Mouse (Mus musculus): ENCODE measurements at regions not wholly inside any gene's neighbourhood (a gene's known extent, or its start where the extent isn't known, plus 50 kb on each side); places are given as distances from the start of the nearest gene placed in this dataset.

GRCm38 (mm10) chr8:126846188-126846565 is 99.5 kb downstream of the Tomm20 start:
- TF ChIP-seq KAT2A (IDR thresholded peaks at IDR 0.05; ENCODE audit: insufficient replicate concordance, low read length) (no peak), TCF12 (IDR thresholded peaks at IDR 0.05; ENCODE audit: low read depth, low read length) (peak; percentile 94), SIN3A (IDR thresholded peaks at IDR 0.05; ENCODE audit: low read length) (no peak), ZMIZ1 (IDR thresholded peaks at IDR 0.05; ENCODE audit: low read depth, low read length) (no peak), ETS1 (conservative IDR thresholded peaks at IDR 0.05; ENCODE audit: low read depth, low read length) (peak; percentile 74), IRF4 (IDR thresholded peaks at IDR 0.05; ENCODE audit: low read depth, low read length) (peak; percentile 84), USF1 (IDR thresholded peaks at IDR 0.05; ENCODE audit: low read depth, low read length) (no peak), MYC (IDR thresholded peaks at IDR 0.05; ENCODE audit: low read depth, low read length) (0 out of 2 replicates have a peak, but pooled peaks have one; percentile 58), BHLHE40 (IDR thresholded peaks at IDR 0.05; ENCODE audit: low read depth, low read length) (0 out of 2 replicates have a peak, but pooled peaks have one; percentile 12), JUND (conservative IDR thresholded peaks at IDR 0.05; ENCODE audit: low read depth, low read length) (no peak), MEF2A (IDR thresholded peaks at IDR 0.05; ENCODE audit: borderline replicate concordance, low read depth, low read length) (0 out of 2 replicates have a peak, but pooled peaks have one; percentile 25), EP300 (IDR thresholded peaks at IDR 0.05; ENCODE audit: low read length) (peak; percentile 87), HCFC1 (IDR thresholded peaks at IDR 0.05; ENCODE audit: low read depth, low read length) (no peak)
- H3K27ac ChIP-seq (ENCODE audit: insufficient read depth, low read depth), result peak overlapping the region; percentile 97
- DNase-seq (ENCODE audit: extremely low read depth), result peak; percentile 74
- no peaks in the 10 kb centered on the region for H3K9me3 ChIP-seq (replicated peaks; ENCODE audit: low read length)
- peaks cover 65 to 91% of the 10 kb centered on the region in 2 experiments for H3K4me1 ChIP-seq (ENCODE audit: control insufficient read depth in 1 of 2, insufficient read depth in 2 of 2)
- H3K4me2 ChIP-seq (ENCODE audit: insufficient read depth, low read depth, poor library complexity, severe bottlenecking), result no peak overlapping the region
- no peak overlapping the region; the same call in 1 of the 2 replicates for H3K9ac ChIP-seq (ENCODE audit: insufficient read depth, low read depth)
- no peaks in the 10 kb centered on the region for H3K27me3 ChIP-seq (replicated peaks)
- H3K36me3 ChIP-seq (replicated peaks in 1 of 2; ENCODE audit: control insufficient read depth in 1 of 2, insufficient read depth in 1 of 2, low read length in 1 of 2), result peaks cover 0 to 16% of the 10 kb centered on the region in 2 experiments
- dilution Hi-C loops (cut with MboI; ENCODE audit: extremely low pct_ligation_motif_present, extremely low pct_unique_long_range_greater_than_20kb, low sequenced_read_pairs) (no loop called here), in situ Hi-C loops (cut with MboI; ENCODE audit: low pct_ligation_motif_present, low pct_unique_long_range_greater_than_20kb, low sequenced_read_pairs) (loop anchor here (5.0 kb wide), 3 partner anchors 36 to 349 kb away; no protein-coding TSS in a partner anchor)
- peak overlapping the region in 2 of 3 experiments; percentile 8 to 18 for H3K4me3 ChIP-seq (replicated peaks in 1 of 3; ENCODE audit: low read depth in 2 of 3, low read length in 2 of 3, poor library complexity in 1 of 3)
- no peaks in the 10 kb centered on the region for H3K79me2 ChIP-seq (replicated peaks; ENCODE audit: control insufficient read depth, extremely low read depth, insufficient read depth, poor library complexity, severe bottlenecking)

- DNase-seq (ENCODE audit: extremely low read depth), result peak; percentile 78
- Histone ChIP-seq H3K36me3 (replicated peaks in 1 of 2; ENCODE audit: control insufficient read depth in 1 of 2, insufficient read depth in 1 of 2, low read length in 1 of 2) (peaks cover 0 to 17% of the 10 kb centered on the region in 2 experiments), H3K27ac (ENCODE audit: insufficient read depth, low read depth) (peak overlapping the region; percentile 97), H3K4me1 (ENCODE audit: control insufficient read depth in 1 of 2, insufficient read depth in 2 of 2) (peaks cover 65 to 91% of the 10 kb centered on the region in 2 experiments), H3K9me3 (replicated peaks; ENCODE audit: low read length) (no peaks in the 10 kb centered on the region), H3K27me3 (replicated peaks) (no peaks in the 10 kb centered on the region), H3K9ac (ENCODE audit: insufficient read depth, low read depth) (no peak overlapping the region; the same call in 1 of the 2 replicates), H3K4me3 (replicated peaks in 1 of 3; ENCODE audit: low read depth in 2 of 3, low read length in 2 of 3, poor library complexity in 1 of 3) (peak overlapping the region in 2 of 3 experiments; percentile 8 to 15), H3K4me2 (ENCODE audit: insufficient read depth, low read depth, poor library complexity, severe bottlenecking) (no peak overlapping the region), H3K79me2 (replicated peaks; ENCODE audit: control insufficient read depth, extremely low read depth, insufficient read depth, poor library complexity, severe bottlenecking) (no peaks in the 10 kb centered on the region)
- dilution Hi-C loops (cut with MboI; ENCODE audit: extremely low pct_ligation_motif_present, extremely low pct_unique_long_range_greater_than_20kb, low sequenced_read_pairs) (no loop called here), in situ Hi-C loops (cut with MboI; ENCODE audit: low pct_ligation_motif_present, low pct_unique_long_range_greater_than_20kb, low sequenced_read_pairs) (loop anchor here (5.0 kb wide), 3 partner anchors 37 to 348 kb away; no protein-coding TSS in a partner anchor)
- TF ChIP-seq GABPA (IDR thresholded peaks at IDR 0.05; ENCODE audit: insufficient replicate concordance, low read depth, low read length) (no peak), JUND (conservative IDR thresholded peaks at IDR 0.05; ENCODE audit: low read depth, low read length) (peak; percentile 38; the same call in 1 of the 2 replicates), ELF1 (IDR thresholded peaks at IDR 0.05; ENCODE audit: low read depth, low read length) (no peak; the same call in 1 of the 2 replicates), RAD21 (IDR thresholded peaks at IDR 0.05; ENCODE audit: low read depth, low read length) (no peak; the same call in 1 of the 2 replicates), MYC (IDR thresholded peaks at IDR 0.05; ENCODE audit: low read depth, low read length) (peak; percentile 47; the same call in 1 of the 2 replicates), PAX5 (IDR thresholded peaks at IDR 0.05; ENCODE audit: low read length) (no peak), MAZ (IDR thresholded peaks at IDR 0.05; ENCODE audit: low read depth, low read length) (0 out of 2 replicates have a peak, but pooled peaks have one; percentile 14), TBP (conservative IDR thresholded peaks at IDR 0.05; ENCODE audit: low read depth, low read length) (no peak), JUN (IDR thresholded peaks at IDR 0.05; ENCODE audit: insufficient read depth, low read depth, low read length) (peak; percentile 4; the same call in 1 of the 2 replicates), POLR2A (IDR thresholded peaks at IDR 0.05; ENCODE audit: low read depth, low read length) (no peak), ETS1 (conservative IDR thresholded peaks at IDR 0.05; ENCODE audit: low read depth, low read length) (peak; percentile 93), IRF4 (IDR thresholded peaks at IDR 0.05; ENCODE audit: low read depth, low read length) (peak; percentile 65), CTCF (conservative IDR thresholded peaks at IDR 0.05 in 1 of 2, IDR thresholded peaks at IDR 0.05 in 1 of 2; ENCODE audit: low read depth in 2 of 2, low read length in 2 of 2) (no peak), CHD1 (IDR thresholded peaks at IDR 0.05; ENCODE audit: low read depth, low read length) (peak; percentile 45; the same call in 1 of the 2 replicates), TCF12 (IDR thresholded peaks at IDR 0.05; ENCODE audit: low read depth, low read length) (peak; percentile 53; the same call in 1 of the 2 replicates), USF2 (conservative IDR thresholded peaks at IDR 0.05; ENCODE audit: low read depth, low read length) (no peak), EP300 (IDR thresholded peaks at IDR 0.05; ENCODE audit: low read length) (no peak; the same call in 1 of the 2 replicates), UBTF (IDR thresholded peaks at IDR 0.05; ENCODE audit: low read depth, low read length) (0 out of 2 replicates have a peak, but pooled peaks have one; percentile 35), MXI1 (IDR thresholded peaks at IDR 0.05; ENCODE audit: low read depth, low read length) (peak; percentile 58; the same call in 1 of the 2 replicates), POLR2AphosphoS2 (IDR thresholded peaks at IDR 0.05; ENCODE audit: low read depth, low read length) (no peak), SIN3A (IDR thresholded peaks at IDR 0.05; ENCODE audit: low read length) (no peak; the same call in 1 of the 2 replicates), ZMIZ1 (IDR thresholded peaks at IDR 0.05; ENCODE audit: low read depth, low read length) (no peak), NELFE (IDR thresholded peaks at IDR 0.05; ENCODE audit: low read depth, low read length) (no peak)
Observed at GRCm38 (mm10) chr8:126845530-126846187, 100.0 kb downstream of the Tomm20 start.
